ENCODE assay signal across 10 mouse cellular contexts in the genomic region with DNA sequence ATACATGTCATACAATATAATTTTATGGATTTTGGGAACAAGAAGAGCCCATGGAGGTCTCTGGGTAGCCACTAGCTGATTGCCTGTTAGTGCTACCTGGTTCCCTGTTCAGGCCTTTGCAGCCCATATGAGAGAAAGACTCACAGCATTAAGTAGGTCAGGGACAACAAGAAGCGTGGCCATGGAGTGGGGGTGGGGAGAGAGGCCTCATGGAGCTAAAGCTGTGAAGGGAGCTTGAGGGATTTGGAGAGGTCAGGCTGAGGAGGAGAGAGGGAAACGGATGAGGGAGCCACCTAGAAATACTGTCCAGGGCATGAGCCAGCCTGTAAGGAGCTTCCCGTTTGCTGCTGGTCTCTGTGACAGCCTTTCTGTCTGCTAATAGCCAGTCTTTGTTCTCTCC.
DNase-seq lines count a peak whose midpoint lies in the region; ATAC-seq lines count a peak whose summit lies in the region.
"Had no signal": no experiment of that assay in that cellular context is flagged by ENCODE, and none has a peak within 500 bp of the region (broad histone marks: within the 10 kb centered on the region; RNA-seq: fewer than 3 reads in every experiment).

No protein-coding gene starts in this region.

- 46% methylated on average over 3 of the region's 3 CpGs for WGBS in hindbrain, embryonic 10.5 days
- 29% methylated on average over 3 of the region's 3 CpGs for WGBS in hindbrain, embryonic 16.5 days
- WGBS in hindbrain, embryonic 14.5 days = 40% methylated on average over 3 of the region's 3 CpGs
- WGBS in neural tube, embryonic 14.5 days = 43% methylated on average over 3 of the region's 3 CpGs
- WGBS in intestine, embryonic 15.5 days = 61% methylated on average over 3 of the region's 3 CpGs

- H3K9ac ChIP-seq in hindbrain, embryonic 16.5 days (ENCODE audit: low read depth, low read length) = no peak overlapping the region
- H3K9ac ChIP-seq in hindbrain, embryonic 14.5 days = no peak overlapping the region
- no peak overlapping the region for H3K9ac ChIP-seq in neural tube, embryonic 14.5 days (replicated peaks; ENCODE audit: low read depth, low read length)
- H3K9ac ChIP-seq in intestine, embryonic 15.5 days = no peak overlapping the region
- H3K9ac ChIP-seq: liver, postnatal 0 days had no signal

- H3K9me3 ChIP-seq in hindbrain, embryonic 10.5 days = no peaks in the 10 kb centered on the region
- no peaks in the 10 kb centered on the region for H3K9me3 ChIP-seq in hindbrain, embryonic 16.5 days (ENCODE audit: control insufficient read depth, low read length)
- no peaks in the 10 kb centered on the region for H3K9me3 ChIP-seq in hindbrain, embryonic 14.5 days (ENCODE audit: control insufficient read depth, low read length)
- H3K9me3 ChIP-seq in neural tube, embryonic 14.5 days (ENCODE audit: control insufficient read depth, low read length) = no peaks in the 10 kb centered on the region
- H3K9me3 ChIP-seq in intestine, embryonic 15.5 days = no peaks in the 10 kb centered on the region

- H3K4me1 ChIP-seq in hindbrain, embryonic 10.5 days (replicated peaks) = peaks cover 40% of the 10 kb centered on the region
- H3K4me1 ChIP-seq in hindbrain, embryonic 16.5 days (ENCODE audit: control insufficient read depth, insufficient read depth, low read depth, low read length) = peaks cover 17% of the 10 kb centered on the region
- H3K4me1 ChIP-seq in hindbrain, embryonic 14.5 days (replicated peaks; ENCODE audit: control insufficient read depth, insufficient read depth, low read length) = peaks cover 26% of the 10 kb centered on the region
- H3K4me1 ChIP-seq in neural tube, embryonic 14.5 days (ENCODE audit: control insufficient read depth, insufficient read depth, low read length) = peaks cover 9% of the 10 kb centered on the region
- H3K4me1 ChIP-seq in intestine, embryonic 15.5 days (replicated peaks) = peaks cover 20% of the 10 kb centered on the region; the same call in 1 of the 2 replicates

- DNase-seq in adrenal gland, postnatal 10 days = peak; percentile 45
- DNase-seq in adrenal gland, adult 18-20 months (ENCODE audit: low spot score in 2 of 2) = no peak
- no peak for DNase-seq in hindbrain, embryonic 10.5 days (ENCODE audit: low spot score)
- DNase-seq in hindbrain, embryonic 14.5 days (ENCODE audit: low spot score) = no peak
- DNase-seq: cerebellum, adult 9-10 months; liver, postnatal 0 days had no signal

- H3K4me2 ChIP-seq in hindbrain, embryonic 16.5 days (ENCODE audit: low read length) = no peak overlapping the region
- H3K4me2 ChIP-seq in hindbrain, embryonic 14.5 days (replicated peaks) = no peak overlapping the region
- H3K4me2 ChIP-seq in neural tube, embryonic 14.5 days (ENCODE audit: low read depth, low read length) = no peak overlapping the region
- no peak overlapping the region for H3K4me2 ChIP-seq in intestine, embryonic 15.5 days (replicated peaks)

- H3K27ac ChIP-seq in hindbrain, embryonic 10.5 days = peak overlapping the region; percentile 74
- no peak overlapping the region; the same call in 1 of the 2 replicates for H3K27ac ChIP-seq in hindbrain, embryonic 16.5 days (ENCODE audit: low read depth, low read length)
- peak overlapping the region; percentile 21 for H3K27ac ChIP-seq in hindbrain, embryonic 14.5 days
- H3K27ac ChIP-seq in neural tube, embryonic 14.5 days (ENCODE audit: low read depth, low read length) = peak overlapping the region; percentile 52; the same call in 1 of the 2 replicates
- H3K27ac ChIP-seq in intestine, embryonic 15.5 days = no peak overlapping the region

- no peaks in the 10 kb centered on the region for H3K27me3 ChIP-seq in hindbrain, embryonic 10.5 days (ENCODE audit: insufficient read depth, poor library complexity, severe bottlenecking)
- no peaks in the 10 kb centered on the region for H3K27me3 ChIP-seq in hindbrain, embryonic 16.5 days (replicated peaks; ENCODE audit: control insufficient read depth, insufficient read depth, low read length)
- no peaks in the 10 kb centered on the region for H3K27me3 ChIP-seq in hindbrain, embryonic 14.5 days (ENCODE audit: control insufficient read depth, insufficient read depth, low read length)
- H3K27me3 ChIP-seq in neural tube, embryonic 14.5 days (ENCODE audit: control insufficient read depth, insufficient read depth, low read length) = no peaks in the 10 kb centered on the region
- no peaks in the 10 kb centered on the region for H3K27me3 ChIP-seq in intestine, embryonic 15.5 days (replicated peaks)

- H3K36me3 ChIP-seq in hindbrain, embryonic 10.5 days = no peaks in the 10 kb centered on the region
- no peaks in the 10 kb centered on the region for H3K36me3 ChIP-seq in hindbrain, embryonic 16.5 days (ENCODE audit: control insufficient read depth, insufficient read depth, low read length)
- H3K36me3 ChIP-seq in hindbrain, embryonic 14.5 days (replicated peaks; ENCODE audit: control insufficient read depth, insufficient read depth) = no peaks in the 10 kb centered on the region
- no peaks in the 10 kb centered on the region for H3K36me3 ChIP-seq in neural tube, embryonic 14.5 days (ENCODE audit: control insufficient read depth, insufficient read depth, low read length)
- H3K36me3 ChIP-seq in intestine, embryonic 15.5 days = no peaks in the 10 kb centered on the region

- ATAC-seq in hindbrain, embryonic 16.5 days = no peak
- ATAC-seq in hindbrain, embryonic 14.5 days (ENCODE audit: low FRiP score) = no peak
- ATAC-seq in neural tube, embryonic 14.5 days (ENCODE audit: low read depth) = no peak
- no peak for ATAC-seq in inflammation-experienced regulatory T-cells, adult 6 months
- no peak for ATAC-seq in intestine, embryonic 15.5 days
- ATAC-seq: liver, postnatal 0 days had no signal

- no peak overlapping the region for H3K4me3 ChIP-seq in hindbrain, embryonic 10.5 days
- no peak overlapping the region for H3K4me3 ChIP-seq in hindbrain, embryonic 16.5 days (ENCODE audit: low read length)
- no peak overlapping the region for H3K4me3 ChIP-seq in hindbrain, embryonic 14.5 days (replicated peaks; ENCODE audit: low read length)
- no peak overlapping the region for H3K4me3 ChIP-seq in neural tube, embryonic 14.5 days (ENCODE audit: low read depth, low read length)
- H3K4me3 ChIP-seq in intestine, embryonic 15.5 days (replicated peaks) = no peak overlapping the region

Comparison
In these comparisons a context has a peak if more than half of its experiments do, and no peak if none do; other contexts are left out.
1. H3K27ac ChIP-seq: peak in hindbrain, embryonic 10.5 days (single experiment), hindbrain, embryonic 14.5 days (single experiment) and neural tube, embryonic 14.5 days (single experiment); none in hindbrain, embryonic 16.5 days (single experiment) and intestine, embryonic 15.5 days (single experiment).